Mouse (Mus musculus) G1E-ER4 (cell line): ENCODE data around the gene Hcn4. TPM values are rescaled to one million over a fixed set of nuclear protein-coding genes. Genes with fewer than 3 reads are reported as not detected.

Source experiments
- GATA1 ChIP-seq: IDR thresholded peaks from one replicate; pipeline ENCODE4 v1.8.0; 2012; ENCODE audit warnings: low read length, inconsistent platforms
- polyA plus RNA-seq: library from polyadenylated mRNA; stranded (reverse); fragments of >175 nt; gene quantifications from 2 replicates; pipeline ENCODE4 v1.2.3, GENCODE M21; 2012

Hcn4 gene
- not detected in 2 replicates for polyA plus RNA-seq

DNA sequence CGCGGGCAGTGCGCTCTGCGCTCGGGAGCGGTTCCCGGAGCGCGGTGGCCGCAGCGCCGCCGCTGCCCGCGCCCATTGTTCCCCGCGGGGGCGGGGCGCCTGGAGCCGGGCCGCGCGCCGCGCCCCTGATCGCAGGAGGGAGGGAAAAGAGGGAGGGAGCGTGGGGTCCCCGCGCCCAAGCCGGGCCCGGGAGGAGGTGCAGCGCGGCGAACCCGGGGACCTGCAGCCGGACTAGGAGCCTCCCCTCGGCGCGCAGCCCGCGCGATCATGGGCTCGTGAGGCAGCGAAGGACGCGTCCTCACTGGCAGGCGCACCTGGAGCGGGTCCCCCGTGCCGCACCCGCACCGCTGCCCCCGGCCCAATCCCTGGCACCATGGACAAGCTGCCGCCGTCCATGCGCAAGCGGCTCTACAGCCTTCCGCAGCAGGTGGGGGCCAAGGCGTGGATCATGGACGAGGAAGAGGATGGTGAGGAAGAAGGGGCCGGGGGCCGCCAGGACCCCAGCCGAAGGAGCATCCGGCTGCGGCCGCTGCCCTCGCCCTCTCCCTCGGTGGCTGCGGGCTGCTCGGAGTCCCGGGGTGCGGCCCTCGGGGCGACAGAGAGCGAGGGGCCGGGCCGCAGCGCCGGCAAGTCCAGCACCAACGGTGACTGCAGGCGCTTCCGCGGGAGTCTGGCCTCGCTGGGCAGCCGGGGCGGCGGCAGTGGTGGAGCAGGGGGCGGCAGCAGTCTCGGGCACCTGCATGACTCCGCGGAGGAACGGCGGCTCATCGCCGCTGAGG lies at the start of gene Hcn4:
Gene Hcn4, plus strand, starts transcription at position 274 of the 779 bp plus-strand sequence.
- no peak for TF ChIP-seq GATA1

DNA sequence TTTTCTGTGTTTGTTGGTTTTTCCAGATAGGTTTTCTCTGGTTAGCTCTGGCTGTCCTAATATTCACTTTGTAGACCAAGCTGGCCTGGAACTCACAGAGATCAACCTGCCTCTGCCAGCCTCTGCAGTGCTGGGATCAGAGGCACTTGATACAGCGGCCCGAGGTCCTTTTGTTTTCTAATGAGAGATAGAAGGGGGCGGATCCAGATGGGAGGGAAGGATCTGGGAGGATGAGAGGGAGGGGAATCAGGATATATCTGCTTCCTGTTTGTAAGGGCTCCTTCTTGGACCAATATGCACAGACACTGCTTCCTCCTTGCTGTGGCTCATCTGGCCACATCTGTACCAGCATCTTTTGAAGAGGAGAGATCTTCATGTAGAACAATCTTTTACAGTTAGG lies 48.5 kb upstream of the Hcn4 start:
- TF ChIP-seq GATA1: no peak

DNA sequence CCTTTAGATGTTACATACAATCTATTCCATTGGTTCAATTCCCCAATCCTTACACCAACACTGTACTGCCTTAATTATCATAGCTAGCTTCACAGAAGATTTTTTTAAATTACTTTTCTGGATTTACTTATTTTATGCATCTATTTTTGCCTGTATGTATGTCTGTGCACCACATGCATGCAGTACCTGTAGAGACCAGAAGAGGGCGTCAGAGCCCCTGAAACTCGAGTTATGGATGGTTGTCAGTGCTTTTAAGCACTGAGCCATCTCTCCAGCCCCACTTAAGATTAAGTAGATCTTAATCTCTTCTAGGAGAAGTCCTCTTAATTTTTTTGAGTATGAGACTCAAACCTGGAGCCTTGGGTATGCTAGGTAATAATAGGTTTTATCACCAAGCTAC lies 47.8 kb upstream of the Hcn4 start:
- TF ChIP-seq GATA1: no peak

DNA sequence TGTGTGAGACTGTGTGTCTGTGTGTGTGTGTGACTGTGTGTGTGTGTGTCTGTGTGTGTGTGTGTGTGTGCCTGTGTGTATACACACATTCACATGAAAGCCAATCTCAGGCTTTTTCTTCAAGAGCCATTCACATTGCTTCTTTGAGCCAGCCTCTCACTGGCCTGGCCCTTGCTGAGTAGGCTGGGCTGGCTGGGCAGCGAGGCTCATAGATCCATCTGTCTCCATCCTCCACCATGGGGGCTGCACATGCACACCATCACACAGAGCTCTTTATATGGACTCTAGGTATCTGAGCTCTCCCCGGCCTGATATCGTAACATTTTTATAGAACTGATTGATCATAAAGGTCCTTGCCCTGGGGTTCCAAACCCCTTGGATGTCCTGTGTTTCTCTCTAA lies 33.7 kb upstream of the Hcn4 start:
- no peak for TF ChIP-seq GATA1

DNA sequence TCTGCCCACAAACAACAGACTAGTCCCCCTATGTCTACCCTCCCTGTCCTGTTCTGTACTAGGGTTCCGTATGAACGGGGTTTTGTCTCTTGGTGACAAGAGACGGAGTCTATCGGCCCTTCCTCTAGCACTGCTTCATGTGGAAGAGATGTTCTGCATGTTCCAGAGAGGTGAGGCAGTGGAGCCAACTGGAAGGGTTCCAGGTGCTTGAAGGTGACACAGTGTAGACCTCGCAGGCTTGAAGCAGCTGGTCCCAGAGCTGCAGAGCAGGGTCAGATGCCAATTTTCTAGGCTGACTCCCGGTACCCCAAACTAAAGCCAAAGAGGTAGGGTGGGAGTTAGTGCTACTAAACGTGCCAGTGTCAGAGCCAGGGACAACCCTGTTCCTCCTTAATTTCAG lies 25.1 kb upstream of the Hcn4 start:
- no peak for TF ChIP-seq GATA1

DNA sequence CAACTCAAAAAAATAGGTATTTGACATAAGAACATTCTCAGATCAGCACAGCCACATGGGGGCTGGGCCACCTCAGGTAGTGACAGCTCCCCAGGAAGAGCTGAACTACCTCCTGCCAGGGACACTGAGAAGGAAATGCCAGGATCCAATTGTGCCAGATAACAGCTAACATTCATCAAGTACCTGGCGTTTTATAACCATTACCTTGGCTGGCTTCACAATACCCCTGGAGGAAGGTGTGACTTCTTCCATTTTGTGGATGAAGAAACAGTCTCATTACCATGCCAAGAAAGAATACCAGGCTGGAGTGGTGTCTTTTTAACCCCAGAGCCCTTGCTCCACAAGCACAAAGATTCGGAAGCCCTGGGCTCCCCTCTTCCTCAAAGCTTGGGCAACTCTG lies 21.8 kb upstream of the Hcn4 start:
- TF ChIP-seq GATA1: no peak

DNA sequence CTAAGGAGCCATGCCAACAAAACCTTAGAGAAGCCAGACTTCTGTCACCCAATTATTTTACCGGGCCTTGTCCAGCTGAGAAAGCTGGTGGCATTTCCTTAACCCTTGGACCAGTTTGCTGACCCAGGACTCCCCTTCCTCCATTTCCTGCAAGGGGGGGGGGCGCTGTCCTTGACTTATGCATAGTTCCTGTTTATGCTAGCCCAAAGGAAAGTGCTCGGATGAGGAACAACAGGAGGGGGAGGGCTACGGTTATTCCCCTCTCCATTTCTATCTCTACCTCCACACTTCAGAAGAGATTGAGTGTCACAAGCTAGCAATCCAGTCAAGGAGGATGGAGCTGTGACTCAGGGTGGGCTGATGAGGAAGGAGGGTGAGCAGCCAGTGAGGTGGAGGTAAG lies 20.9 kb upstream of the Hcn4 start:
- no peak for TF ChIP-seq GATA1

DNA sequence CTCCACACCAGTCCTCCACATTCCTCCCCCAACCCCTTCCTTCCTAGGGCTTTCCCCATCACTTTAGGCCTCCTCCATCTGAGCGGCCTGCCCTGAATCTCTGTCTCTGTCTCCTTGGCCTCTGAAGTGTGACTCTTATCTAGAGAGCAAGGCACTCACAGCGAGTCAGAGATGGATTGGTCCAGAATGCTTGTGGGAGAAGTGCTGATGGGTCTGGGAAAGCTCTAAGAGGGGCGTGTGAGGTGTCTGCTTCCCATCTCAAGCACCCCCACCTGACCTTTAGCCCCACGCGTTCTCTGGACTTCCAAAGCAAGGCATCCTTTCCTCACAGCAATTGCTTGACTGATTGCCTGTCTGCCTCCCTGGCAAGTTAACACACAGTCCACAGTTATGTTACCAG lies 20.4 kb upstream of the Hcn4 start:
- no peak for TF ChIP-seq GATA1

DNA sequence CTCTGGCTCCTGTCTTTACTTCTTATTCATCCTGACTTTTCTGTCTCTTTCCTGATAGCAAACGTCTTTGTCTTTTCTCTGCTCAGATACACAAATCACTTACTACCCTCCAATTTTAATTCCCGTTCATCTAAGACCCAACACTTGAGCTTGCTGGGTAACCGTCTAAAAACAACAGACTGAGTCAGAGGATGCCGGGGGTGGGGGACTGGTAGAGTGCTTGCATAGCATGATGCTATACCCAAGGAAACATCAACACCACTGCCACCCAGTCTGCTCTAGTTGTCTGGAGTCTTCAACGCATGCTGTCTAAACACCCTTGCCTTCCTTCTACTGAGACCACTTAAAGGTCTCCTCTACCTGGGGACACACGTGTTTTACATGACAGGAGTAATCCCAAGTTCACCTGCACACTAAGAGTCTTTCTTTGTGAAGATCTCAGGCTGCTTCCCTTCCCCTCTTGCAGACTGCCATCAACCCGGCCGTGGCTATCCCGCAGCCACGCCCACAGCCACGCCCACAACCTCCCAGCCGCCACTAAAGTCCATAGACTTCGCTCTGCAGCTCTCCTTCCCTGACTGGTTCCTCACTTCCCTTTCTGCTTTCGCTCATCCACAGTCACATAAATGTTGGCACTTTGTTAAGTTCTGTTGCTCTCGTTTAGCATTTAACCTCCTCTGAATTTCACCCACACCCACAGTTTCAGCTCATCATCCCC lies 17.5 kb upstream of the Hcn4 start:
- TF ChIP-seq GATA1: no peak

DNA sequence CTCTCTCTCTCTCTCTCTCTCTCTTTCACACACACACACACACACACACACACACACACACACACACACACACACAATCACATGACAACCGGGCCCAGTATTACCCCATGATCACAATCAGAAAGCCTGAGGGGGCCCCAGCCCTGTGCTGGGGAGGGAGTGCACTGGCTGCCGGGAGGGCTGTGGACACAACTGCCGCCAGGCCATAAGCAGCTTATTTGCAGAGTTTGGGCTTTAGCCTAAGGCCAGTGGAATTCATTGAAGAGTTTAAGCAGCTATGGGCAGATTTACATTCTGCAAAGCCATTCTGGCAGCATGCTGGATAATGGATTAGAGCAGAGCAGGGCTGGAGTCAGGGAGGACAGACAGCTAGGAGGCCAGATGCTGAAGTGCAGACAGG lies 12.0 kb upstream of the Hcn4 start:
- no peak for TF ChIP-seq GATA1

DNA sequence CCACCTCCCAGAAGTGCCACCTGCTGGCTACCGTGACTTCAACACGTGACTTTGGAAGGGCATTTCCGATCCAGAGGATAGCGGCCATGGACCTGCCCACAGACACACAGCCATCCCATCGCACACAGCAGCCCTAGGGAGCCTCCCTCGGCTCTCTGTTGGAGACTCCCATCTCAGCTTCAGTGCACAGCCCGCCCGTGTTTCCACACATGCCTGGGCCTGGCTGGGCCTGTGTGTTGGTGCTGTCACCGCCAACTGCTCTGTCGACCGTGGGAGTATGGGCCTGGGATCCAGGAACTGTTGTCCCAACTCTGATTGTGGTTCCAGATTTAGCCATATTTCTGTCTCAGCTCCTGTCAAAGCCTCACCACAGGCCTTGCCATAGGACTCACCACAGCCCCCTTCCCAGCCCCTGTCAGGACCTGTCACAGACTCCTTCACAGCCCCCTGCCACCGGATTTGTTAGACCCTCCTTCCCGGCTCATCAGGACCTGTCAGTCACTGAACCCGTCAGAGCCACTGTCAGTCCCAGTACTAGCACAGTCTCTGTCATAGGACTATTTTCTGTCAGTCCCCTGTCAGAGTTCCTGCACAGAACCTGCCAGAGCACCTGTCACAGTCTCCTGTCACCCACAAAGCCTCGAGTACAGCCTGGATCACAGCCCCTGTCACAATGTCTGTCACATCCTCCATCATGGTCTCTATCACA lies 7.5 kb upstream of the Hcn4 start:
- no peak for TF ChIP-seq GATA1

DNA sequence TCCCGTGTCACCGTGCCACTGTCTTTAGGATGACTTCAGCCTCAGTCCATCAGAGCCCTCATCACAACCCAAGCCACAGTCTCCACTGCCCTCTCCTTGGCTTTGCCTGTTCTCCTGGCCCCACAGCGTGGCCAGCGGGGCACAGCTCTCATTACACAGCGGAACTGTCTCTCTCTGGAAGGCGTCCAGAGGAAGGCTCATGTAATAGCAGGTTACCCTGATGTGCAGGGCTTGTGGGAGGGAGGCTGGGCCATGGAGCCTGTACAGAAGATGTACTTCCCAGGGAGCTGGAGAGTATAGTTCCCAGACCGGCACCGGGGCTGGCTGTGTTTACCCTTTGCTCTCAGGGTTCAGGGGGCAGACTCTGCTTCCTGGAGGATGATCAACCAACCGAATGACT lies 6.8 kb upstream of the Hcn4 start:
- TF ChIP-seq GATA1: no peak

DNA sequence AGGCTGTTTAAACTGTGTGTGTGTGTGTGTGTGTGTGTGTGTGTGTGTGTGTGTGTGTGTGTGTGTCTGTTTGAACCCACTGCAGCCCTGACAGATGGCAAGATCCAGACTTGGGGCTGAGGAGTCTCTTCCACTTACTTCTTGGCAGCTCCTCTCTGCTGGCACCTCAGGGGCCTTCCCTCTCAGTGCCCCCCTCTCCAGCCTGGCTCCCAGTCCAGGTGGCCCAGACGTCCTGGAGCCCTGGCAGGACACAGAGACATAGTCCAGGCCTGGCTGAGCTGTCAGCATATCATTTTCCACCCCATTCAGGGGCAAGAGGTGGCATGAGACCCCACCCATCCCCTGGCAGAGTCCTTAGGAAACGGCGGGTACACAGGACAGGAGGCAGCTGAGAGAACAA lies 5.5 kb upstream of the Hcn4 start:
- TF ChIP-seq GATA1: no peak

DNA sequence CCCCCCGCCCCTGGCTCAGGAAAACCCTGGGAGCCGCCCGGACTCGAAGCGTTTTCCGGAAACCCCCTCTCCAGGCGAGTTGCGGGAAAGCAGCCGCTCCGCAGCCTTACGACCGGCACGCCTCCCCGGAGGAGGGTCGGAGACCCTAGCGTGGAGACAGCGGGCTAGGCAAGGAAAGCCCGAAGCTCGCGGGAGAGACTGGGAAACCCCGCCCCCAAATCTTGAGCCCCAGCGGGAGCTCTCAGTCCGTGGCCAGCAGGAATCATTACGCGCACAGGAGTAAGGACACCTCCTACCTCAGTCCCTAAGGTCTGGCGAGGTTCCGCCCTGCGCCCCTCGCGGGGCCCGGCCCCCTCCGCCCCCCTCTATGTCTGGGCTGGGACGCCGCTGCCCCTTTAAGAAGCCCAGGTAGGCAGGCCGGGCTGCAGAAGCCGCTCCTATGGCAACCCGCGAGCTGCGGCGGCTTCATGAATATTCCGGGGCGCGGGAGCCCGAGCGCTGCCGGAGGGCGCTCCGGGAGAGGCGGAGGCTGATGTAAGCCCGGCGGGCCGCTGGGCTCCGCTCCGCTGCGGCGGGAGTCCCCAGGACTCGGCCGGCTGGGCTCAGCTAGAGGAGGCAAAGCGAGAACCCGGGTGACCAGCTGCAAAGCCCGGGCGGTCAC lies 651 bp upstream of the Hcn4 start:
- no peak for TF ChIP-seq GATA1

DNA sequence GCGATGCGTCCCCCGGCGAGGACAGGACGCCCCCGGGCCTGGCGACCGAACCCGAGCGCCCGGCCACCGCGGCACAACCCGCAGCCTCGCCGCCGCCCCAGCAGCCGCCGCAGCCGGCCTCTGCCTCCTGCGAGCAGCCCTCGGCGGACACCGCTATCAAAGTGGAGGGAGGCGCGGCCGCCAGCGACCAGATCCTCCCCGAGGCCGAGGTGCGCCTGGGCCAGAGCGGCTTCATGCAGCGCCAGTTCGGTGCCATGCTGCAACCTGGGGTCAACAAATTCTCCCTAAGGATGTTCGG lies 655 bp downstream of the Hcn4 start:
- TF ChIP-seq GATA1: no peak

DNA sequence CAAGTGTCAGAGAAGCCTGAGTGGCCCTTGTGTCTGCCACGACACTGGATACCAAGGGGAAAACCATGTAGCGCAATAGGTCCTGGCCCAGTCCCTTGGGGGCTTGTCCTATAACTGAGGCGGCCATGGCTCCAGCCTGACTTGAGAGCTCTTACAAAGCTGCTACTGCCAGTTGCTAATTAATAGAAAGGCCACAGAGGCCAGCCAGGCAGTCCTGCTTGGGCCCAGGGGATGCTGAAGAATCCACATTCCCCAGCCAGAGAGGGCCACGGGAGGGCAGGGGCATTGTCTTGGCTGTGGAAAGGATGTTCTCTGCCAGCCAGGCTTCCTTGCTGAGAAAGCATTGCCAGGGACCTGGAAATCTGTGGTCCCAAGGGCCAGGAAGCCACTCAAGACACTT lies 6.4 kb downstream of the Hcn4 start:
- no peak for TF ChIP-seq GATA1
